Mouse (Mus musculus) heart, adult 2 months (tissue): ENCODE results near the gene Trappc12.

ENCODE experiments used
- CTCF ChIP-seq: fragments of 200-600 bp; IDR thresholded peaks from 2 replicates; pipeline ENCODE4 v1.8.1; 2022; ENCODE audit warnings: antibody characterized with exemption, mild to moderate bottlenecking, moderate library complexity
- POLR2A ChIP-seq: fragments of 200-500 bp; IDR thresholded peaks from 2 replicates; pipeline ENCODE4 v1.6.1; 2011; ENCODE audit warnings: mild to moderate bottlenecking, low read depth, low read length, control low read depth; ENCODE audit not compliant: insufficient read depth

- TF ChIP-seq CTCF: no peak
- TF ChIP-seq POLR2A: no peak
Measured at GRCm38 (mm10) chr12:28780180-28780579, 29.9 kb upstream of the Trappc12 start.
